Mouse (Mus musculus): Measurements from ENCODE around the gene Txndc2. TPM values are rescaled to one million over a fixed set of nuclear protein-coding genes. Genes with fewer than 3 reads are reported as not detected.

Gene Txndc2
- polyA plus RNA-seq, 1 experiment: not detected

- Histone ChIP-seq H3K4me3 (ENCODE audit: insufficient read depth, low read length) (no peak overlapping the region), H3K27ac (ENCODE audit: insufficient read depth, low read length) (no peak overlapping the region), H3K4me1 (ENCODE audit: control insufficient read depth, insufficient read depth, low read length) (peaks cover 11% of the 10 kb centered on the region)
- no peak for TF ChIP-seq POLR2A (IDR thresholded peaks at IDR 0.05; ENCODE audit: low read depth, low read length)
- TF ChIP-seq CTCF (IDR thresholded peaks at IDR 0.05; ENCODE audit: borderline replicate concordance, insufficient read depth, low read length): no peak
Observed at GRCm38 (mm10) chr17:65607574-65608311, 34.2 kb downstream of the Txndc2 start.

GRCm38 (mm10) chr17:65606014-65606413, 36.0 kb downstream of the Txndc2 start:
- no peak for TF ChIP-seq POLR2A (IDR thresholded peaks at IDR 0.05; ENCODE audit: low read depth, low read length)
- TF ChIP-seq CTCF (IDR thresholded peaks at IDR 0.05; ENCODE audit: borderline replicate concordance, insufficient read depth, low read length): no peak
- Histone ChIP-seq H3K4me3 (ENCODE audit: insufficient read depth, low read length) (no peak overlapping the region), H3K27ac (ENCODE audit: insufficient read depth, low read length) (no peak overlapping the region), H3K4me1 (ENCODE audit: control insufficient read depth, insufficient read depth, low read length) (peaks cover 11% of the 10 kb centered on the region)

- no peak overlapping the region for H3K4me3 ChIP-seq (ENCODE audit: insufficient read depth, low read length)
- no peak overlapping the region for H3K27ac ChIP-seq (ENCODE audit: insufficient read depth, low read length)
- TF ChIP-seq CTCF (IDR thresholded peaks at IDR 0.05; ENCODE audit: borderline replicate concordance, insufficient read depth, low read length): no peak
- TF ChIP-seq POLR2A (IDR thresholded peaks at IDR 0.05; ENCODE audit: low read depth, low read length): no peak
- H3K4me1 ChIP-seq (ENCODE audit: control insufficient read depth, insufficient read depth, low read length): peaks cover 11% of the 10 kb centered on the region
Observed at GRCm38 (mm10) chr17:65604892-65605291, 37.1 kb downstream of the Txndc2 start.

- Histone ChIP-seq H3K4me1 (ENCODE audit: control insufficient read depth, insufficient read depth, low read length) (peaks cover 11% of the 10 kb centered on the region), H3K4me3 (ENCODE audit: insufficient read depth, low read length) (no peak overlapping the region), H3K27ac (ENCODE audit: insufficient read depth, low read length) (no peak overlapping the region)
- TF ChIP-seq POLR2A (IDR thresholded peaks at IDR 0.05; ENCODE audit: low read depth, low read length) (no peak), CTCF (IDR thresholded peaks at IDR 0.05; ENCODE audit: borderline replicate concordance, insufficient read depth, low read length) (no peak)
Observed at GRCm38 (mm10) chr17:65604315-65604714, 37.7 kb downstream of the Txndc2 start.

- H3K27ac ChIP-seq (ENCODE audit: insufficient read depth, low read length): peak overlapping the region; percentile 12; the same call in 1 of the 2 replicates
- H3K4me1 ChIP-seq (ENCODE audit: control insufficient read depth, insufficient read depth, low read length): peaks cover 5% of the 10 kb centered on the region; the same call in 1 of the 2 replicates
- no peak for TF ChIP-seq CTCF (IDR thresholded peaks at IDR 0.05; ENCODE audit: borderline replicate concordance, insufficient read depth, low read length)
- TF ChIP-seq POLR2A (IDR thresholded peaks at IDR 0.05; ENCODE audit: low read depth, low read length): no peak
- H3K4me3 ChIP-seq (ENCODE audit: insufficient read depth, low read length): no peak overlapping the region
Observed at GRCm38 (mm10) chr17:65597857-65598486, 44.0 kb downstream of the Txndc2 start.

GRCm38 (mm10) chr17:65594687-65595086, 47.3 kb downstream of the Txndc2 start:
- Histone ChIP-seq H3K27ac (ENCODE audit: insufficient read depth, low read length) (no peak overlapping the region), H3K4me3 (ENCODE audit: insufficient read depth, low read length) (no peak overlapping the region), H3K4me1 (ENCODE audit: control insufficient read depth, insufficient read depth, low read length) (peaks cover 5% of the 10 kb centered on the region; the same call in 1 of the 2 replicates)
- TF ChIP-seq POLR2A (IDR thresholded peaks at IDR 0.05; ENCODE audit: low read depth, low read length) (no peak), CTCF (IDR thresholded peaks at IDR 0.05; ENCODE audit: borderline replicate concordance, insufficient read depth, low read length) (no peak)

Other genes starting within 250 kb of the Txndc2 start
- gene Tmem232, start 101.4 kb downstream of the Txndc2 start, polyA plus RNA-seq (2011; ENCODE audit: insufficient read length, low read depth, missing spikeins): not detected in 2 replicates
- 202 and 238 TPM in 2 replicates for gene Vapa, start 28.6 kb downstream of the Txndc2 start, polyA plus RNA-seq (2011; ENCODE audit: insufficient read length, low read depth, missing spikeins)
- 57.7 and 59.6 TPM in 2 replicates for gene Rab31, start 130.6 kb upstream of the Txndc2 start, polyA plus RNA-seq (2011; ENCODE audit: insufficient read length, low read depth, missing spikeins)
- gene Ppp4r1, start 140.4 kb upstream of the Txndc2 start, polyA plus RNA-seq (2011; ENCODE audit: insufficient read length, low read depth, missing spikeins): 70.0 and 102 TPM in 2 replicates
- gene Ralbp1, start 243.6 kb upstream of the Txndc2 start, polyA plus RNA-seq (2011; ENCODE audit: insufficient read length, low read depth, missing spikeins): 34.8 and 36.0 TPM in 2 replicates